Mouse (Mus musculus): Measurements from ENCODE around the gene Rhobtb1. TPM values are rescaled to one million over a fixed set of nuclear protein-coding genes. Genes with fewer than 3 reads are reported as not detected.

Rhobtb1 gene
- polyA plus RNA-seq, 1 experiment from 2014 or later = 19.6 TPM

GRCm38 (mm10) chr10:69251254-69251653, 100.0 kb downstream of the Rhobtb1 start:
- Histone ChIP-seq H3K27me3 (ENCODE audit: control insufficient read depth, insufficient read depth, low read depth, low read length) (no peaks in the 10 kb centered on the region), H3K4me1 (ENCODE audit: control insufficient read depth, low read depth, low read length) (peaks cover 21% of the 10 kb centered on the region), H3K4me3 (ENCODE audit: low read depth, low read length) (no peak overlapping the region), H3K4me2 (ENCODE audit: low read depth, low read length) (no peak overlapping the region), H3K9me3 (replicated peaks; ENCODE audit: control insufficient read depth, low read length) (no peaks in the 10 kb centered on the region), H3K36me3 (ENCODE audit: control insufficient read depth, insufficient read depth) (no peaks in the 10 kb centered on the region; the same call in 1 of the 2 replicates), H3K27ac (ENCODE audit: low read length) (no peak overlapping the region), H3K9ac (ENCODE audit: low read depth, low read length) (no peak overlapping the region)
- no peak for ATAC-seq (ENCODE audit: low read depth)
- WGBS (ENCODE audit: insufficient replicate concordance) = 61% methylated on average over 6 of the region's 6 CpGs

- peak overlapping the region; percentile 56 for H3K27ac ChIP-seq (ENCODE audit: low read length)
- H3K4me2 ChIP-seq (ENCODE audit: low read depth, low read length) = no peak overlapping the region
- ATAC-seq (ENCODE audit: low read depth) = no peak
- no peak overlapping the region for H3K4me3 ChIP-seq (ENCODE audit: low read depth, low read length)
- no peaks in the 10 kb centered on the region for H3K9me3 ChIP-seq (replicated peaks; ENCODE audit: control insufficient read depth, low read length)
- no peaks in the 10 kb centered on the region for H3K27me3 ChIP-seq (ENCODE audit: control insufficient read depth, insufficient read depth, low read depth, low read length)
- H3K36me3 ChIP-seq (ENCODE audit: control insufficient read depth, insufficient read depth) = no peaks in the 10 kb centered on the region; the same call in 1 of the 2 replicates
- peaks cover 21% of the 10 kb centered on the region for H3K4me1 ChIP-seq (ENCODE audit: control insufficient read depth, low read depth, low read length)
- no peak overlapping the region for H3K9ac ChIP-seq (ENCODE audit: low read depth, low read length)
- 63% methylated on average over 17 of the region's 17 CpGs for WGBS (ENCODE audit: insufficient replicate concordance)
Measured at GRCm38 (mm10) chr10:69252112-69253074, 101.2 kb downstream of the Rhobtb1 start.

- H3K4me2 ChIP-seq (ENCODE audit: low read depth, low read length) = no peak overlapping the region
- H3K9ac ChIP-seq (ENCODE audit: low read depth, low read length) = no peak overlapping the region
- peak; percentile 25 for ATAC-seq (ENCODE audit: low read depth)
- no peak overlapping the region for H3K4me3 ChIP-seq (ENCODE audit: low read depth, low read length)
- H3K9me3 ChIP-seq (replicated peaks; ENCODE audit: control insufficient read depth, low read length) = no peaks in the 10 kb centered on the region
- H3K4me1 ChIP-seq (ENCODE audit: control insufficient read depth, low read depth, low read length) = peaks cover 24% of the 10 kb centered on the region
- H3K27ac ChIP-seq (ENCODE audit: low read length) = peak overlapping the region; percentile 67
- WGBS (ENCODE audit: insufficient replicate concordance) = 46% methylated on average over 5 of the region's 5 CpGs
- no peaks in the 10 kb centered on the region; the same call in 1 of the 2 replicates for H3K36me3 ChIP-seq (ENCODE audit: control insufficient read depth, insufficient read depth)
- H3K27me3 ChIP-seq (ENCODE audit: control insufficient read depth, insufficient read depth, low read depth, low read length) = no peaks in the 10 kb centered on the region
Measured at GRCm38 (mm10) chr10:69253075-69253685, 101.9 kb downstream of the Rhobtb1 start.

GRCm38 (mm10) chr10:69253686-69254080, 102.4 kb downstream of the Rhobtb1 start:
- Histone ChIP-seq H3K36me3 (ENCODE audit: control insufficient read depth, insufficient read depth) (no peaks in the 10 kb centered on the region; the same call in 1 of the 2 replicates), H3K27ac (ENCODE audit: low read length) (peak overlapping the region; percentile 67), H3K4me1 (ENCODE audit: control insufficient read depth, low read depth, low read length) (peaks cover 24% of the 10 kb centered on the region), H3K4me2 (ENCODE audit: low read depth, low read length) (no peak overlapping the region), H3K4me3 (ENCODE audit: low read depth, low read length) (no peak overlapping the region), H3K9ac (ENCODE audit: low read depth, low read length) (no peak overlapping the region), H3K9me3 (replicated peaks; ENCODE audit: control insufficient read depth, low read length) (no peaks in the 10 kb centered on the region), H3K27me3 (ENCODE audit: control insufficient read depth, insufficient read depth, low read depth, low read length) (no peaks in the 10 kb centered on the region)
- ATAC-seq (ENCODE audit: low read depth) = no peak
- WGBS (ENCODE audit: insufficient replicate concordance) = 51% methylated on average over 5 of the region's 5 CpGs

- Histone ChIP-seq H3K27ac (ENCODE audit: low read length) (no peak overlapping the region; the same call in 1 of the 2 replicates), H3K27me3 (ENCODE audit: control insufficient read depth, insufficient read depth, low read depth, low read length) (no peaks in the 10 kb centered on the region), H3K4me1 (ENCODE audit: control insufficient read depth, low read depth, low read length) (peaks cover 24% of the 10 kb centered on the region), H3K4me3 (ENCODE audit: low read depth, low read length) (no peak overlapping the region), H3K36me3 (ENCODE audit: control insufficient read depth, insufficient read depth) (no peaks in the 10 kb centered on the region; the same call in 1 of the 2 replicates), H3K4me2 (ENCODE audit: low read depth, low read length) (no peak overlapping the region), H3K9ac (ENCODE audit: low read depth, low read length) (no peak overlapping the region), H3K9me3 (replicated peaks; ENCODE audit: control insufficient read depth, low read length) (no peaks in the 10 kb centered on the region)
- ATAC-seq (ENCODE audit: low read depth) = peak; percentile 56
- WGBS (ENCODE audit: insufficient replicate concordance) = 10% methylated on average over 8 of the region's 8 CpGs
Measured at GRCm38 (mm10) chr10:69254390-69254847, 103.2 kb downstream of the Rhobtb1 start.

GRCm38 (mm10) chr10:69255594-69255993, 104.4 kb downstream of the Rhobtb1 start:
- peaks cover 24% of the 10 kb centered on the region for H3K4me1 ChIP-seq (ENCODE audit: control insufficient read depth, low read depth, low read length)
- H3K4me3 ChIP-seq (ENCODE audit: low read depth, low read length) = no peak overlapping the region
- no peak overlapping the region for H3K27ac ChIP-seq (ENCODE audit: low read length)
- no peaks in the 10 kb centered on the region for H3K36me3 ChIP-seq (ENCODE audit: control insufficient read depth, insufficient read depth)
- peak; percentile 37; the same call in 1 of the 2 replicates for ATAC-seq (ENCODE audit: low read depth)
- no peaks in the 10 kb centered on the region for H3K9me3 ChIP-seq (replicated peaks; ENCODE audit: control insufficient read depth, low read length)
- 25% methylated on average over 5 of the region's 5 CpGs for whole genome bisulfite sequencing (ENCODE audit: insufficient replicate concordance)
- H3K4me2 ChIP-seq (ENCODE audit: low read depth, low read length) = no peak overlapping the region
- no peaks in the 10 kb centered on the region for H3K27me3 ChIP-seq (ENCODE audit: control insufficient read depth, insufficient read depth, low read depth, low read length)
- H3K9ac ChIP-seq (ENCODE audit: low read depth, low read length) = no peak overlapping the region

GRCm38 (mm10) chr10:69257592-69258133, 106.4 kb downstream of the Rhobtb1 start:
- no peak overlapping the region for H3K9ac ChIP-seq (ENCODE audit: low read depth, low read length)
- no peaks in the 10 kb centered on the region for H3K27me3 ChIP-seq (ENCODE audit: control insufficient read depth, insufficient read depth, low read depth, low read length)
- H3K4me2 ChIP-seq (ENCODE audit: low read depth, low read length) = no peak overlapping the region
- no peak overlapping the region for H3K4me3 ChIP-seq (ENCODE audit: low read depth, low read length)
- ATAC-seq (ENCODE audit: low read depth) = no peak
- H3K9me3 ChIP-seq (replicated peaks; ENCODE audit: control insufficient read depth, low read length) = no peaks in the 10 kb centered on the region
- H3K27ac ChIP-seq (ENCODE audit: low read length) = no peak overlapping the region
- no peaks in the 10 kb centered on the region for H3K36me3 ChIP-seq (ENCODE audit: control insufficient read depth, insufficient read depth)
- H3K4me1 ChIP-seq (ENCODE audit: control insufficient read depth, low read depth, low read length) = peaks cover 28% of the 10 kb centered on the region
- WGBS (ENCODE audit: insufficient replicate concordance) = 47% methylated on average over 6 of the region's 6 CpGs

- H3K9ac ChIP-seq (ENCODE audit: low read depth, low read length) = no peak overlapping the region
- no peak overlapping the region for H3K4me2 ChIP-seq (ENCODE audit: low read depth, low read length)
- H3K27ac ChIP-seq (ENCODE audit: low read length) = peak overlapping the region; percentile 9; the same call in 1 of the 2 replicates
- WGBS (ENCODE audit: insufficient replicate concordance) = 59% methylated on average over 9 of the region's 9 CpGs
- H3K36me3 ChIP-seq (ENCODE audit: control insufficient read depth, insufficient read depth) = no peaks in the 10 kb centered on the region
- H3K4me1 ChIP-seq (ENCODE audit: control insufficient read depth, low read depth, low read length) = peaks cover 23% of the 10 kb centered on the region
- H3K9me3 ChIP-seq (replicated peaks; ENCODE audit: control insufficient read depth, low read length) = no peaks in the 10 kb centered on the region
- no peak overlapping the region for H3K4me3 ChIP-seq (ENCODE audit: low read depth, low read length)
- no peak for ATAC-seq (ENCODE audit: low read depth)
- no peaks in the 10 kb centered on the region for H3K27me3 ChIP-seq (ENCODE audit: control insufficient read depth, insufficient read depth, low read depth, low read length)
Measured at GRCm38 (mm10) chr10:69258588-69258987, 107.4 kb downstream of the Rhobtb1 start.

Data from liver, embryonic 16.5 days (tissue).